In genomic region chr14:110754484-110755307, GRCm38 (mm10) we compare ENCODE assay signal across 8 mouse cellular contexts. TPM values are rescaled to one million over a fixed set of nuclear protein-coding genes. Genes with fewer than 3 reads are reported as not detected.
DNase-seq lines count a peak whose midpoint lies in the region; ATAC-seq and TF ChIP-seq lines count a peak whose summit lies in the region.

Gene Slitrk6 (minus strand): TSS chr14:110755149.

- peak; percentile 77 for DNase-seq in lung, embryonic 14.5 days
- DNase-seq in lung, postnatal 4 days = no peak
- DNase-seq in layer of hippocampus, postnatal 10 days (ENCODE audit: low spot score in 2 of 2) = peak; percentile 17 to 20
- peak; percentile 27 for DNase-seq in neural tube, embryonic 11.5 days (ENCODE audit: low spot score)
- DNase-seq in right cerebral cortex, adult 18-20 months = no peak
- no peak for DNase-seq in cerebellum, adult 11 months
- no peak for DNase-seq in cerebellum, postnatal 36 days

- peak within 1 kb of the TSS; percentile 49 for H3K4me2 ChIP-seq in lung, embryonic 14.5 days
- peak within 1 kb of the TSS; percentile 38 for H3K4me2 ChIP-seq in forebrain, embryonic 16.5 days (ENCODE audit: low read length)
- peak within 1 kb of the TSS; percentile 22; the same call in 1 of the 2 replicates for H3K4me2 ChIP-seq in neural tube, embryonic 11.5 days (ENCODE audit: low read depth)

- H3K4me3 ChIP-seq in lung, embryonic 14.5 days (ENCODE audit: low read depth, low read length) = peak within 1 kb of the TSS; percentile 41
- H3K4me3 ChIP-seq in forebrain, embryonic 16.5 days (replicated peaks; ENCODE audit: low read length) = peak within 1 kb of the TSS; percentile 24
- 0 out of 2 replicates have a peak within 1 kb of the TSS, but pooled peaks have one; percentile 4 for H3K4me3 ChIP-seq in neural tube, embryonic 11.5 days (ENCODE audit: low read depth, low read length)

- ATAC-seq in lung, embryonic 14.5 days (ENCODE audit: insufficient read depth) = peak; percentile 94
- peak; percentile 88 for ATAC-seq in forebrain, embryonic 16.5 days
- peak; percentile 70 for ATAC-seq in neural tube, embryonic 11.5 days (ENCODE audit: insufficient read depth, low FRiP score, low TSS enrichment)

- peaks cover 5% of the 10 kb centered on the region; the same call in 1 of the 2 replicates for H3K9me3 ChIP-seq in lung, embryonic 14.5 days (ENCODE audit: low read depth, low read length)
- no peaks in the 10 kb centered on the region for H3K9me3 ChIP-seq in forebrain, embryonic 16.5 days (ENCODE audit: control insufficient read depth, low read length)
- H3K9me3 ChIP-seq in neural tube, embryonic 11.5 days (ENCODE audit: control insufficient read depth, low read length) = no peaks in the 10 kb centered on the region

- H3K27ac ChIP-seq in lung, embryonic 14.5 days (ENCODE audit: low read depth) = peak within 1 kb of the TSS; percentile 83
- no peak within 1 kb of the TSS for H3K27ac ChIP-seq in forebrain, embryonic 16.5 days (ENCODE audit: low read length)
- H3K27ac ChIP-seq in neural tube, embryonic 11.5 days (ENCODE audit: low read depth, low read length) = no peak within 1 kb of the TSS

- peaks cover 15% of the 10 kb centered on the region for H3K36me3 ChIP-seq in lung, embryonic 14.5 days (ENCODE audit: insufficient read depth)
- no peaks in the 10 kb centered on the region for H3K36me3 ChIP-seq in forebrain, embryonic 16.5 days (ENCODE audit: control insufficient read depth, insufficient read depth)
- H3K36me3 ChIP-seq in neural tube, embryonic 11.5 days (ENCODE audit: control insufficient read depth, insufficient read depth, low read length) = no peaks in the 10 kb centered on the region

- H3K9ac ChIP-seq in lung, embryonic 14.5 days = peak within 1 kb of the TSS; percentile 49
- no peak within 1 kb of the TSS for H3K9ac ChIP-seq in forebrain, embryonic 16.5 days (replicated peaks; ENCODE audit: low read depth, low read length)
- no peak within 1 kb of the TSS for H3K9ac ChIP-seq in neural tube, embryonic 11.5 days (ENCODE audit: low read length)

- H3K4me1 ChIP-seq in lung, embryonic 14.5 days (ENCODE audit: insufficient read depth) = no peaks in the 10 kb centered on the region
- 0 out of 2 replicates have a peak, but pooled peaks cover 2% of the 10 kb centered on the region for H3K4me1 ChIP-seq in forebrain, embryonic 16.5 days (replicated peaks; ENCODE audit: control insufficient read depth, insufficient read depth, low read length)
- no peaks in the 10 kb centered on the region for H3K4me1 ChIP-seq in neural tube, embryonic 11.5 days (ENCODE audit: control insufficient read depth, insufficient read depth, low read length)

- TF ChIP-seq CTCF in lung, embryonic 14.5 days (IDR thresholded peaks at IDR 0.05; ENCODE audit: low read depth) = peak; percentile 43

- WGBS in lung, embryonic 14.5 days = 19% methylated on average over 11 of the region's 11 CpGs
- WGBS in forebrain, embryonic 16.5 days = 37% methylated on average over 11 of the region's 11 CpGs
- WGBS in neural tube, embryonic 11.5 days = 43% methylated on average over 11 of the region's 11 CpGs

- no peaks in the 10 kb centered on the region for H3K27me3 ChIP-seq in lung, embryonic 14.5 days (ENCODE audit: insufficient read depth, low read length)
- H3K27me3 ChIP-seq in forebrain, embryonic 16.5 days (replicated peaks; ENCODE audit: control insufficient read depth, insufficient read depth, low read length) = no peaks in the 10 kb centered on the region
- H3K27me3 ChIP-seq in neural tube, embryonic 11.5 days (ENCODE audit: control insufficient read depth, insufficient read depth, low read length) = no peaks in the 10 kb centered on the region

RNA-seq across cellular contexts. Expression of gene Slitrk6, which starts in this region (rescaled TPM):
- polyA plus RNA-seq in lung, embryonic 14.5 days (2014; fragmentation: Nextera tagmentation; extraction: Ambion mirVana) = 19.1 and 21.0 TPM in 2 replicates
- 1.0 and 2.1 TPM in 2 replicates for polyA plus RNA-seq in forebrain, embryonic 16.5 days (2015; fragmentation: Nextera tagmentation; extraction: Ambion mirVana)
- 1 to 10 TPM; 1.3 to 1.8 TPM for total RNA-seq in layer of hippocampus, postnatal 10 days (2021)
- 6.1 and 6.2 TPM in 2 replicates for polyA plus RNA-seq in neural tube, embryonic 11.5 days (2014; fragmentation: Nextera tagmentation; extraction: Ambion mirVana)

Comparison
In these comparisons a context has a peak if more than half of its experiments do, and no peak if none do; other contexts are left out.
1. DNase-seq: peak in lung, embryonic 14.5 days (single experiment), layer of hippocampus, postnatal 10 days (2 of 2) and neural tube, embryonic 11.5 days (single experiment); none in lung, postnatal 4 days (0 of 2), right cerebral cortex, adult 18-20 months (single experiment), cerebellum, adult 11 months (single experiment) and cerebellum, postnatal 36 days (0 of 2).
2. Peak in every context shown above with its lines, with median percentiles within 50 percentile points of each other: ATAC-seq, H3K4me2 ChIP-seq and H3K4me3 ChIP-seq.